Mouse (Mus musculus) Patski (cell line): ENCODE results near the gene Smad3. TPM values are rescaled to one million over a fixed set of nuclear protein-coding genes. Genes with fewer than 3 reads are reported as not detected.
A peak's percentile ranks its signal among the peaks of the same experiment; 100 is the strongest.

Experiments
- ATAC-seq: fragments of 100-300 bp; one replicate; pipeline ENCODE4 v1.8.0; 2021
- CTCF ChIA-PET: fragments of 350-600 bp; sonication (Branson Sonifier 250); formaldehyde crosslinking; loops from one replicate; lab custom pipeline; 2022; ENCODE audit warnings: inconsistent platforms; lab: Charles Lee
- POLR2A ChIA-PET: fragments of 350-600 bp; sonication (Branson Sonifier 250); formaldehyde crosslinking; loops from one replicate; lab custom pipeline; 2022; ENCODE audit warnings: antibody characterized with exemption, inconsistent platforms; lab: Charles Lee
- DNase-seq: peaks from one replicate; pipeline ENCODE4 v3.0.0-alpha.2; 2011; ENCODE audit warnings: low read depth, low spot score
- H3K27me3 ChIP-seq: fragments of 371-371 bp; one replicate; pipeline ENCODE4 v1.5.1; 2021
- CTCF ChIP-seq: fragments of 100-300 bp; IDR thresholded peaks from one replicate; pipeline ENCODE4 v1.5.1; 2021
- in situ Hi-C: fragments of 300-500 bp; cut with MboI; formaldehyde crosslinking; loops from 3 replicates; pipeline ENCODE4 v1.11.1; 2018; ENCODE audit warnings: low pct_unique_long_range_greater_than_20kb, mixed read lengths
- polyA plus RNA-seq: library from polyadenylated mRNA; unstranded; gene quantifications from one replicate; pipeline ENCODE4 v1.2.3, GENCODE M21; 2021

Smad3 gene
- polyA plus RNA-seq, 1 experiment from 2014 or later: 107 TPM

- POLR2A ChIA-PET: no interaction called here
- H3K27me3 ChIP-seq: no peaks in the 10 kb centered on the region
- ATAC-seq (no peak), DNase-seq (no peak)
- no peak for TF ChIP-seq CTCF
- in situ Hi-C loops: no loop called here
- CTCF ChIA-PET: interaction anchor here (1.3 kb wide), 1 partner anchor 11 kb away, joined by 3 read pairs; no protein-coding TSS in a partner anchor
These were observed 19.0 kb downstream of the Smad3 start for GRCm38 (mm10) chr9:63738830-63739229.

- no peak for DNase-seq
- POLR2A ChIA-PET: no interaction called here
- H3K27me3 ChIP-seq: no peaks in the 10 kb centered on the region
- CTCF ChIA-PET: interaction anchor here (1.3 kb wide), 1 partner anchor 11 kb away, joined by 3 read pairs; no protein-coding TSS in a partner anchor
- ATAC-seq: no peak
- in situ Hi-C loops: no loop called here
- no peak for TF ChIP-seq CTCF
These were observed 19.6 kb downstream of the Smad3 start for GRCm38 (mm10) chr9:63738086-63738701.

GRCm38 (mm10) chr9:63737426-63737931 lies 20.3 kb downstream of the Smad3 start:
- ATAC-seq (no peak), DNase-seq (no peak)
- CTCF ChIA-PET: no interaction called here
- TF ChIP-seq CTCF: no peak
- in situ Hi-C loops: no loop called here
- no peaks in the 10 kb centered on the region for H3K27me3 ChIP-seq
- POLR2A ChIA-PET: interaction anchor here (2.1 kb wide), 1 partner anchor 11 kb away, joined by 5 read pairs; no protein-coding TSS in a partner anchor

- H3K27me3 ChIP-seq: no peaks in the 10 kb centered on the region
- DNase-seq: no peak
- in situ Hi-C loops: no loop called here
- POLR2A ChIA-PET: interaction anchor here (1.1 kb wide), 1 partner anchor 8 kb away, joined by 4 read pairs; no protein-coding TSS in a partner anchor
- CTCF ChIA-PET: no interaction called here
- ATAC-seq: no peak
- no peak for TF ChIP-seq CTCF
These were observed 23.5 kb downstream of the Smad3 start for GRCm38 (mm10) chr9:63734261-63734660.

- POLR2A ChIA-PET: interaction anchor here (0.6 kb wide), 1 partner anchor 9 kb away, joined by 5 read pairs; no protein-coding TSS in a partner anchor
- ATAC-seq: no peak
These were observed 25.1 kb downstream of the Smad3 start for GRCm38 (mm10) chr9:63732700-63733099.

GRCm38 (mm10) chr9:63731114-63731828 lies 26.5 kb downstream of the Smad3 start:
- POLR2A ChIA-PET: no interaction called here
- no peak for TF ChIP-seq CTCF
- CTCF ChIA-PET: interaction anchor here (1.4 kb wide), 1 partner anchor 28 kb away, joined by 3 read pairs; no protein-coding TSS in a partner anchor
- no peaks in the 10 kb centered on the region for H3K27me3 ChIP-seq
- DNase-seq (no peak), ATAC-seq (no peak)
- in situ Hi-C loops: no loop called here

More at GRCm38 (mm10) chr9:63732700-63733099, 25.1 kb downstream of the Smad3 start:
- TF ChIP-seq CTCF: no peak
- no peak for DNase-seq
- H3K27me3 ChIP-seq: no peaks in the 10 kb centered on the region
- CTCF ChIA-PET: interaction anchor here (0.8 kb wide), 1 partner anchor 112 kb away, joined by 4 read pairs; no protein-coding TSS in a partner anchor
- in situ Hi-C loops: no loop called here

- ChIA-PET CTCF (interaction anchor here (1.2 kb wide), 1 partner anchor 26 kb away, joined by 3 read pairs; no protein-coding TSS in a partner anchor), POLR2A (interaction anchor here (1.2 kb wide), 1 partner anchor 16 kb away, joined by 3 read pairs; no protein-coding TSS in a partner anchor)
- TF ChIP-seq CTCF: no peak
- in situ Hi-C loops: no loop called here
- no peaks in the 10 kb centered on the region for H3K27me3 ChIP-seq
- DNase-seq: no peak
- ATAC-seq: no peak
These were observed 28.8 kb downstream of the Smad3 start for GRCm38 (mm10) chr9:63728969-63729368.

GRCm38 (mm10) chr9:63727070-63727469 lies 30.7 kb downstream of the Smad3 start:
- in situ Hi-C loops: no loop called here
- ATAC-seq (no peak), DNase-seq (no peak)
- CTCF ChIA-PET: interaction anchor here (0.9 to 1.2 kb wide), 3 partner anchors 8 to 26 kb away, joined by 3 read pairs; no protein-coding TSS in a partner anchor
- TF ChIP-seq CTCF: no peak
- H3K27me3 ChIP-seq: no peaks in the 10 kb centered on the region
- POLR2A ChIA-PET: interaction anchor here (1.0 to 1.6 kb wide), 4 partner anchors 10 to 29 kb away, joined by 3 to 8 read pairs (median 4); no protein-coding TSS in a partner anchor

GRCm38 (mm10) chr9:63726088-63727010 lies 31.4 kb downstream of the Smad3 start:
- H3K27me3 ChIP-seq: no peaks in the 10 kb centered on the region
- ATAC-seq (peak; percentile 13), DNase-seq (no peak)
- TF ChIP-seq CTCF: no peak
- in situ Hi-C loops: no loop called here
- CTCF ChIA-PET: interaction anchor here (1.0 to 1.2 kb wide), 2 partner anchors 9 to 25 kb away, joined by 3 read pairs; no protein-coding TSS in a partner anchor
- POLR2A ChIA-PET: interaction anchor here (1.0 to 1.6 kb wide), 6 partner anchors 10 to 63 kb away, joined by 3 to 8 read pairs (median 3); no protein-coding TSS in a partner anchor
